Mouse (Mus musculus): Measurements from ENCODE around the gene Clrn2. TPM values are rescaled to one million over a fixed set of nuclear protein-coding genes. Genes with fewer than 3 reads are reported as not detected.

The Clrn2 gene
- polyA plus RNA-seq, 1 experiment: not detected

DNA sequence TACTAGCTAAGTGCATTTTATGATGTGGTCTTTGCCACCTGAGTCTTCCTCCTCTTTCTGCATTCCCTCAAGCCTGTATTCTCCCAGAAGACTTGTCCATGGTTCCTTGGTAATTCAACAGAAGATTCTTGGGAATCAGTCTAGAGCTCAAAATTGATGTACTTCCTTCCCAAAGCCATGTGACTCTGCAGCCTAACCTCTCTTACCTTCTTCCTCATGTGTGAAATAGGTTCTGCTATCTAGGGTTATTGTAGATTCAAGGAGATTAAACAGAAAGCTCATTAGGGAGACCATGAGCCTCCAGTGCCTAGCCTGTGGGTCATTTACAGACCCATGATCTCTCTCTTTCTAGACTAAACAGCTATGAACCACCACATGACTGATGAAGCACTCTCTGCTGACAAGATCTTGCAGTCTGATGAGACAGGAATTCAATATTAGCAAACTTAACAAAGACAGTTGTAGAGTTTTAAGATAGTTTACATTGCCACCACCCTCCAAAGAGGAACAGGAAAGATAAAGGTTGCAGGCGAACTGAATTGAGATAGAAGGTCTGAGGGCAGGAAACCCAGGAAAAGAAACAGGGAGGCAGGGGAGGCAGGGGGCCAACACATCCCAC is 27.0 kb upstream of the Clrn2 start:
- H3K36me3 ChIP-seq (replicated peaks; ENCODE audit: low read length): peaks cover 23% of the 10 kb centered on the region
- no peaks in the 10 kb centered on the region for H3K27me3 ChIP-seq (replicated peaks)
- TF ChIP-seq FLI1 (IDR thresholded peaks at IDR 0.05; ENCODE audit: low read length) (no peak), GATA1 (IDR thresholded peaks at IDR 0.05; ENCODE audit: borderline replicate concordance, low read length) (no peak)
- H3K4me3 ChIP-seq (replicated peaks): no peak overlapping the region
- peaks cover 18% of the 10 kb centered on the region for H3K4me1 ChIP-seq
- H3K9me3 ChIP-seq: no peaks in the 10 kb centered on the region

DNA sequence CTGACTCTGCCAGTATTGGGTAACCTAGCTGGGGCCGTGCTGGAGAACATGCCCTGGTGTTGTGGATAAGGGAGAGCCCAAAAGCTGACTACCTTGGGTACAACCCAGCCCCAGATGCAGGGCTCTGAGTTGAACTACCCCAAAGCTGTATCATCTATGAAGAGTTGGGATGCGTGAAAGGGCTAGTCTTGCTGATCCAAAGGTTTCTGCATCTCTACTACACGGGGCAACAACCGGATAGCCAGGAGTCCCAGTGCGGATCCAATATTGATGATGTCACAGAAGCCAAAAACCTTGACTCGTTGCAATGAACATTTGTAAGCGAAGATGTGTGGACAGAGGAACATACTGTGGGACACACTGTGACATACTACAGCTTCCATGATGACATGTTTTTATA is 25.7 kb upstream of the Clrn2 start:
- H3K4me3 ChIP-seq (replicated peaks): no peak overlapping the region
- no peaks in the 10 kb centered on the region for H3K9me3 ChIP-seq
- peaks cover 34% of the 10 kb centered on the region for H3K36me3 ChIP-seq (replicated peaks; ENCODE audit: low read length)
- H3K4me1 ChIP-seq: peaks cover 12% of the 10 kb centered on the region
- no peaks in the 10 kb centered on the region for H3K27me3 ChIP-seq (replicated peaks)
- no peak for TF ChIP-seq FLI1 (IDR thresholded peaks at IDR 0.05; ENCODE audit: low read length)

DNA sequence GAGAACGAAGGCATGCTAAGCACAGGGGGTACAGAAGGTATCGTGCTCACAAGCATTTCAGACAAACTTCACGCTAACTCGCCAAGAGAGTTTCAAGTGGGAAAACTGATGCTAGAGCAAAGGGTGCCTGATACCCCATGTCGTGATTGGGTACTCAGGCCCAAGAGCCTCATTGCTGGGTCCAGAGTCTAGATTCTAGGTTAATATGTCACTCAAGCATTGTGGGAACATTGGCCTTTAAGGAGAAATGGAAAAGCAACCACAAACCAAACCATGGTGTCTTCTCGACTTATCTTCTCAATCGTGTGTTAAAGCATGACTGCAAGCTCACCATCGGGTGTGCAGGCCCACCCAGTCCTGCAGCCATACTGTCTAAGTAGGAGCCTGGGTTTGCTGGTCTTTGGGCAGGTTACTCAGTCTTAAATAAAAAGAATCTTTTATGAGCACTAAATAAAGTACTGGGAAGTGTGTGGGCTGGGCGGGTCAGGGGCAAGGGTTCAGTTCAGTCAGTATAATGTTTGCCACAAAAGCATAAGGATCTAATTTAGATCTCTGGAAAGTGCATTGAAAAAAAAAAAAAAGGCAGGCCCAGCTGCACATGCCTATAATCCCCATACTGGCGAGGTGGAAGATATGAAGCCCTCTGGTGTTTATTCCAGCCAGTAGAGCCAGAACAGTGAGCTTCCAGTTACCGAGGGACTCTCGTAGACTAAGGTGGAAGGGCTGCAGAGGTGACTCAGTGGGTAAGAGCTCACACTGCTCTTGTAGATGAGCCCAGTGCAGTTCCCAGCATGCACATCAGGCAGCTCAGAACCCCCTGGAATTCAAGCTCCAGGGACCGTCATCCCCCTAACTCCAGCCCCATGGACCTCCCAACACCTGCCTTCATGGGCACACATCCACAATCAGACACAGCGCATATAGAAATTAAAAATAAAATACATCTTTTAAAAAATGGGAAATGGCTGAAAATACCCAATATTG is 17.3 kb upstream of the Clrn2 start:
- peaks cover 90% of the 10 kb centered on the region for H3K36me3 ChIP-seq (replicated peaks; ENCODE audit: low read length)

DNA sequence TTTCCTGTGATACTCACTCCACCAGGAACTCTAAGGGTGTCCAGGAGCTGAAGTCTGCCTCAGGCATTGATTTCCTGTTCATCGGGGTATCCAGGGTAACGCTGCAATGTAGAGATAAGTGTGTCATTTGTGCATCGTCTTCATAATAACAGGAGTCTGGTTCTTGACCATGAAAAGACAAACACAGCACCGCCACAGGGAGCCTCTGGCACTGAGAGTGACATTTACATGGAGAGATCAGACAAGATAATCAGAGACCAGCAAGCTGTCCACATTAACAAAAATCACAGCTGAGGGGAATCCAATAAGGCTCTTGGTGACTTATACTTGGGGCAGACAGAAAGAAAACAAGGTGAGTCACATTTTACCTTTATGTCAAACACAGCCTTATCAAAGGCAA is 15.7 kb upstream of the Clrn2 start:
- no peak for TF ChIP-seq FLI1 (IDR thresholded peaks at IDR 0.05; ENCODE audit: low read length)
- no peak for TF ChIP-seq GATA1 (IDR thresholded peaks at IDR 0.05; ENCODE audit: borderline replicate concordance, low read length)
- H3K36me3 ChIP-seq (replicated peaks; ENCODE audit: low read length): peaks cover 89% of the 10 kb centered on the region

More for the DNA sequence above, 17.3 kb upstream of the Clrn2 start:
- Histone ChIP-seq H3K9me3 (no peaks in the 10 kb centered on the region), H3K4me1 (no peaks in the 10 kb centered on the region), H3K27me3 (replicated peaks) (no peaks in the 10 kb centered on the region), H3K4me3 (replicated peaks) (no peak overlapping the region)
- TF ChIP-seq FLI1 (IDR thresholded peaks at IDR 0.05; ENCODE audit: low read length): no peak
- no peak for TF ChIP-seq GATA1 (IDR thresholded peaks at IDR 0.05; ENCODE audit: borderline replicate concordance, low read length)

DNA sequence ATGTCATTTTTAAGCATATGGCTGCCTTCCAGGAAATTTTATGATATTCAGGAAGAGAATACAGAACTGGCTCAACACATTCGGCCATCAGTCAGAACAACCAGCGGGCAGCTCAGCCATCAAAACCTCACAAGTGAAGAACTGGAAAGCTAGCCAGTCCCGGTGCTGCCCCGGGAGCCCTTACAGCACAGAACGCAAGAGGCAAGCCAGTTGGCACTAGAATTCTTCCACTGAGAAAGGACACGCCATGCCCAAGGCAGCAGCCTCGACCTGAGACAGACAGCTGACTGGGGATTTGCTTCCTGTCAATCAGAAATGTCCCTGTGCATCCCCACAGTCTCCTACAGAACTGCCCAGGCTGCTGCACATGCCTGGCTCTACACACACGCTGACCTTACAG is 15.2 kb upstream of the Clrn2 start:
- H3K4me3 ChIP-seq (replicated peaks): no peak overlapping the region
- H3K36me3 ChIP-seq (replicated peaks; ENCODE audit: low read length): peaks cover 89% of the 10 kb centered on the region
- H3K4me1 ChIP-seq: no peaks in the 10 kb centered on the region
- H3K9me3 ChIP-seq: no peaks in the 10 kb centered on the region
- no peaks in the 10 kb centered on the region for H3K27me3 ChIP-seq (replicated peaks)
- TF ChIP-seq FLI1 (IDR thresholded peaks at IDR 0.05; ENCODE audit: low read length): no peak
- TF ChIP-seq GATA1 (IDR thresholded peaks at IDR 0.05; ENCODE audit: borderline replicate concordance, low read length): no peak

More for the DNA sequence above, 15.7 kb upstream of the Clrn2 start:
- H3K4me1 ChIP-seq: no peaks in the 10 kb centered on the region
- no peaks in the 10 kb centered on the region for H3K27me3 ChIP-seq (replicated peaks)
- no peak overlapping the region for H3K4me3 ChIP-seq (replicated peaks)
- no peaks in the 10 kb centered on the region for H3K9me3 ChIP-seq

DNA sequence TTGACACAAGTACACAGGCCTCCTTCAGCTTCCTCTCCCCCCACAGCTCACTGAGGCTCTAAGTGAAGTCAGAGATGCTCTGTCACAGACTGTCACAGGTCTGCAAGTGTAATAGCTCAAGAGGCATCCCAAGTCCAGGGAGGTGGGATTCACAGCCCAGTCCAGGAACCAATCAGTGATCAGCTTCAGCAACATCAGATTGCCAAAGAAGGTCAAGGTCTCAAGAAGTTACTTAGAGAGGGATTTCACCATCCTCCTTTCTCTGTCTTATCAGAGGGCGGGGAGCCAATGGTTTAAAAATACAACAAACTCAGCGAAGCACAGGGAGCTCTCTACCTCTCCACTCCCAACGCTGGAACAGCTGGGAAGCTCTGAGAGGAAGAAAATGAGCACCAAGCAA is 12.4 kb upstream of the Clrn2 start:
- no peaks in the 10 kb centered on the region; the same call in 1 of the 2 replicates for H3K4me1 ChIP-seq
- peaks cover 89% of the 10 kb centered on the region for H3K36me3 ChIP-seq (replicated peaks; ENCODE audit: low read length)
- H3K27me3 ChIP-seq (replicated peaks): no peaks in the 10 kb centered on the region
- no peak overlapping the region for H3K4me3 ChIP-seq (replicated peaks)
- TF ChIP-seq FLI1 (IDR thresholded peaks at IDR 0.05; ENCODE audit: low read length): no peak
- TF ChIP-seq GATA1 (IDR thresholded peaks at IDR 0.05; ENCODE audit: borderline replicate concordance, low read length): no peak
- no peaks in the 10 kb centered on the region for H3K9me3 ChIP-seq

DNA sequence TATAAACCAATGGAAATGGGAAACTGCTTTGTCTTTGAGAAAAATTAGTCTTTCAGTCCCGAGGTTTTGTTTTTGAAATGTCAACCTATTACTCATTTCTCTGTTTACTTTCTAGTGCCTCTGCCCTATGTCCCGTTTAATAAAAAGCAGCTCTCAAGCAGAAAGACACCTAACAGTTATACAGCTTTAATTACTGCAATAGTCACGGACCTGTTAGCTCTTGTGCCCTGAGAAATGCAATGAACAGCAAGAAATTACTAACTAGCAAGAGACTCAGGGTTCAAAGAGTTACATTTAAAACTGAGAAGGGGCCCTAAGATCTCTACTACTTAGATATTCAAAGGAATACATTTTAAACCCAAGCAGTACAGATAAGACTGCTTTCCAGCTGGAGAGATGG is 11.8 kb upstream of the Clrn2 start:
- TF ChIP-seq FLI1 (IDR thresholded peaks at IDR 0.05; ENCODE audit: low read length) (no peak), GATA1 (IDR thresholded peaks at IDR 0.05; ENCODE audit: borderline replicate concordance, low read length) (no peak)
- H3K36me3 ChIP-seq (replicated peaks; ENCODE audit: low read length): peaks cover 89% of the 10 kb centered on the region
- H3K4me1 ChIP-seq: peaks cover 3% of the 10 kb centered on the region; the same call in 1 of the 2 replicates
- no peaks in the 10 kb centered on the region for H3K27me3 ChIP-seq (replicated peaks)
- no peaks in the 10 kb centered on the region for H3K9me3 ChIP-seq
- H3K4me3 ChIP-seq (replicated peaks): no peak overlapping the region

DNA sequence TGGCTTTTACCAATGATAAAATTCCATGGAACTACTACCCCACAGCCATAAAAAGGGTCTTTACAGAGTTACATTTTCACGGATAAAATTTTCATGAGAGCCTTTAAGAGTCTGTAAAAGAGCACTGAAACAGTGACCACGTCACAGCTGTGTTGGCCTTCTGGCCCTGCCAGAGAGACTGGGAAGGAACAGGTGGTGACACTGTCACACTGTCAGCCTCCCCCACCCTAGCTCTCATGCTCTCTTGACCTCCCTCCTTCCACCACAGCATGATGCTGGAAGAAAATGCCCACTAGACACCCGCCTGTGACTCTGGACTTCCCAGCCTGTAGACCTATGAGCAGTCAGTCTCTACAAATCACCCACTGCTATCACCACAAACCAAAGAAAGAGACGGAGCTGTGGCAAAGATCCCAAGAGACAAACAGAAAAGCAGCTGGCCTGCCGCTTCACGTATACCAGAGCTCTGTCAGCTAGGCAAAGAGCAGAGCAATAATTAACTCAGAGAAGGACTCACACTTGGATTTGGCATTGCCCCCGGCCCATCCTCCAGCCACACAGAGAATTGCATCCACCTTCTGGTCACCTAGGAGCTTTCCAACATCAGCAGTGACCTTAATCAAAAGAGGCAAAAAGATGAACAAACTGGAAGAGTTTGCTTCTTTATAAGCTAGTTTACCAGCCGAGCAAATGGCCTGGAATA is 9.3 kb upstream of the Clrn2 start:
- no peak overlapping the region for H3K4me3 ChIP-seq (replicated peaks)
- H3K27me3 ChIP-seq (replicated peaks): no peaks in the 10 kb centered on the region
- H3K9me3 ChIP-seq: no peaks in the 10 kb centered on the region
- TF ChIP-seq FLI1 (IDR thresholded peaks at IDR 0.05; ENCODE audit: low read length) (no peak), GATA1 (IDR thresholded peaks at IDR 0.05; ENCODE audit: borderline replicate concordance, low read length) (no peak)
- H3K36me3 ChIP-seq (replicated peaks; ENCODE audit: low read length): peaks cover 67% of the 10 kb centered on the region
- H3K4me1 ChIP-seq: peaks cover 17% of the 10 kb centered on the region

DNA sequence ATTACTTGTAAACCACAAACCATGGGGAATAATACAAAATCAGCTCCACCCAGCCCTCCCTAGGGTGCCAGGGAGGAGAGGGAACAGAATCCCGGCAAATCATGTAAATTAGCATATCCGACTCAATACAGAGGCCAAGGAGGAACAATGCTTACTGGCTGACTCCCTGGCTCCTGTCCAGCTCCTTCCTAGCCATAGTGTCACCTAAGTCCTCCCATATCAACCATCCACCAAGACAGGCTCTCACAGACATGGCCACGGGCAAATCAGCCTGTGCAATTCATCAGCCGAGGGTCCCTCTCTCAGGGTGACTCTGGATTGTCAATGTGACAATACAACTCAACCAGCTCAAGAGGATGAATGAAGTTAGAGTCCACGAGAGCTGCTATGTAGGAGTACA is 4.9 kb upstream of the Clrn2 start:
- no peaks in the 10 kb centered on the region for H3K9me3 ChIP-seq
- H3K4me1 ChIP-seq: peaks cover 27% of the 10 kb centered on the region
- H3K36me3 ChIP-seq (replicated peaks; ENCODE audit: low read length): peaks cover 35% of the 10 kb centered on the region
- H3K4me3 ChIP-seq (replicated peaks): peak overlapping the region; percentile 99
- peaks cover 2% of the 10 kb centered on the region for H3K27me3 ChIP-seq (replicated peaks)
- TF ChIP-seq FLI1 (IDR thresholded peaks at IDR 0.05; ENCODE audit: low read length) (no peak), GATA1 (IDR thresholded peaks at IDR 0.05; ENCODE audit: borderline replicate concordance, low read length) (no peak)

Data from megakaryocyte, embryonic 14.5 days (primary cell).